Mouse (Mus musculus) erythroblast, embryonic 14.5 days (primary cell): ENCODE measurements around the gene Cenpe.

Experiments used
- GATA1 ChIP-seq: IDR thresholded peaks from 2 replicates; pipeline ENCODE4 v1.6.1; 2012; ENCODE audit warnings: low read length, inconsistent platforms, mixed read lengths
- TAL1 ChIP-seq: IDR thresholded peaks from 3 replicates; pipeline ENCODE4 v1.6.1; 2012; ENCODE audit warnings: low read length, inconsistent platforms, mixed read lengths

- no peak for TF ChIP-seq GATA1
- TF ChIP-seq TAL1: no peak
Measured at GRCm38 (mm10) chr3:135293703-135294102, 81.4 kb downstream of the Cenpe start.
